Mouse (Mus musculus) liver, embryonic 11.5 days (tissue): ENCODE measurements around the gene Ptgfr. TPM values are rescaled to one million over a fixed set of nuclear protein-coding genes. Genes with fewer than 3 reads are reported as not detected.
A peak's percentile ranks its signal among the peaks of the same experiment; 100 is the strongest.

Experiments used
- ATAC-seq: fragments of 200-750 bp; cut with Nextera tagmentation; replicated peaks from 2 replicates; pipeline ENCODE4 v1.8.0; 2017; ENCODE audit warnings: moderate number of reproducible peaks, mild to moderate bottlenecking, moderate TSS enrichment, moderate library complexity; ENCODE audit not compliant: low FRiP score
- DNase-seq: peaks from one replicate; pipeline ENCODE4 v3.0.0-alpha.2; 2017; ENCODE audit warnings: low spot score
- H3K27ac ChIP-seq: fragments of 300-500 bp; sonication (generic); 2 replicates; pipeline ENCODE4 v1.5.1; 2014; ENCODE audit warnings: mild to moderate bottlenecking, low read depth, low read length, control low read depth
- H3K27me3 ChIP-seq: fragments of 300-500 bp; sonication (generic); replicated peaks from 2 replicates; pipeline ENCODE4 v1.6.1; 2014; ENCODE audit warnings: low read length, mixed read lengths; ENCODE audit not compliant: control insufficient read depth, insufficient read depth
- H3K36me3 ChIP-seq: fragments of 300-500 bp; sonication (generic); 2 replicates; pipeline ENCODE4 v1.6.1; 2014; ENCODE audit warnings: mild to moderate bottlenecking, low read length, moderate library complexity, mixed read lengths; ENCODE audit not compliant: control insufficient read depth, insufficient read depth
- H3K4me1 ChIP-seq: fragments of 300-500 bp; sonication (generic); replicated peaks from 2 replicates; pipeline ENCODE4 v1.6.1; 2014; ENCODE audit warnings: low read length, mixed read lengths; ENCODE audit not compliant: control insufficient read depth, insufficient read depth
- H3K4me2 ChIP-seq: fragments of 300-500 bp; sonication (generic); 2 replicates; pipeline ENCODE4 v1.6.1; 2014; ENCODE audit warnings: mild to moderate bottlenecking, control low read depth, moderate library complexity
- H3K4me3 ChIP-seq: fragments of 300-500 bp; sonication (generic); 2 replicates; pipeline ENCODE4 v1.5.1; 2014; ENCODE audit warnings: low read depth, low read length, control low read depth
- H3K9ac ChIP-seq: fragments of 300-500 bp; sonication (generic); 2 replicates; pipeline ENCODE4 v1.6.1; 2014; ENCODE audit warnings: low read depth, low read length, control low read depth
- H3K9me3 ChIP-seq: fragments of 300-500 bp; sonication (generic); 2 replicates; pipeline ENCODE4 v1.6.1; 2016; ENCODE audit warnings: low read length, inconsistent platforms, mixed read lengths; ENCODE audit not compliant: control insufficient read depth
- WGBS: fragments of 180-500 bp; shearing (Covaris S2); extraction: QIAGEN DNeasy Blood & Tissue Kit; methylation state at CpG from one replicate; pipeline ENCODE4 v1.1.7; 2014; 5-methylcytosine and 5-hydroxymethylcytosine counted together
- polyA plus RNA-seq: library from polyadenylated mRNA; unstranded; fragments of >200 nt; fragmentation: Nextera tagmentation; extraction: Ambion mirVana; gene quantifications from 2 replicates; pipeline ENCODE4 v1.2.1, GENCODE M21; 2014

Gene Ptgfr
- polyA plus RNA-seq, 1 experiment from 2014 or later: 0.08 TPM

DNA sequence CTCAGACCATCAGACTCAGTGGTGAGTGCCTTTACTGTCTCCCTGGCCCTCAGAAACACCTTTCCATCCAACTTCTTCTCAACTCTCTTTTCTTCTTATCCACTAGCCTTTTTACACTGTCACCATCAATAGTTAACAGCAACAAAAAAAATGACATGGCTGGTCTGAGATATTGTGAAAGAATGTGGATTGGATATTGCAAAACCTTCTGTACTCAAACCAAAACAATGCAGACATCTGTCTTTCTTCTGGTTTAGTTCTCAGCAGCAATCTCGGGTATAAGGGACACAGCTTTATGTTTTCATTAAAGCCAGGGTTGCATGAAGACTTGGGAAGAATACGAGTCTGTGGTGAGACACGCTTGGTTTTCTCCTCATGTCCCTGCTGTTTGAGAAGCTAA lies 3.3 kb upstream of the Ptgfr start:
- H3K9me3 ChIP-seq: no peaks in the 10 kb centered on the region
- no peak overlapping the region for H3K4me3 ChIP-seq
- H3K9ac ChIP-seq: no peak overlapping the region
- no peak for ATAC-seq
- no peaks in the 10 kb centered on the region for H3K36me3 ChIP-seq
- peaks cover 15% of the 10 kb centered on the region for H3K27me3 ChIP-seq
- no peak overlapping the region for H3K27ac ChIP-seq
- WGBS: 81% methylated on average over 3 of the region's 3 CpGs
- no peak overlapping the region for H3K4me2 ChIP-seq
- no peak for DNase-seq
- H3K4me1 ChIP-seq: no peaks in the 10 kb centered on the region

DNA sequence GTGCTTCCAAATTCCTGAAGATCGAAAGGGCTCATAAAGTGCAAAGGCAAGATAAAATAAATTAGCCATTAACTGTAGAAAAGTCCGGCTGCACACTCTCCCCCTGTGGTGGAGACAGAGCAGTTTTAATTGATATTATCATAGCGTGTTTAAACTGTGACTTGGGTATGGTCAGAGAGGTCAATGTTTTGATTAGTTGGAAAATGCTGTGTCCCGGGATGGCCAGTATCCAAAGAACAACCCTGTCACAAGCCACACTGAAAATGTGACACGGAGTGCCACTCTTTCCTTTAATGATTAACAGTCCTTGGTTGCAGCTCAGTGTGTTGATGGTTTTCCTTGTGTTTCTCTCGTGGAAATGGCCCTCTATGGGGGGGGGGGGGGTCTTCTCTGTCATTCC lies 942 bp upstream of the Ptgfr start:
- Histone ChIP-seq H3K9me3 (no peaks in the 10 kb centered on the region), H3K4me1 (no peaks in the 10 kb centered on the region), H3K4me2 (no peak overlapping the region), H3K27ac (no peak overlapping the region), H3K27me3 (peaks cover 15% of the 10 kb centered on the region), H3K9ac (no peak overlapping the region), H3K36me3 (no peaks in the 10 kb centered on the region), H3K4me3 (no peak overlapping the region)
- ATAC-seq: no peak
- 60% methylated on average over 6 of the region's 6 CpGs for WGBS
- DNase-seq: no peak

DNA sequence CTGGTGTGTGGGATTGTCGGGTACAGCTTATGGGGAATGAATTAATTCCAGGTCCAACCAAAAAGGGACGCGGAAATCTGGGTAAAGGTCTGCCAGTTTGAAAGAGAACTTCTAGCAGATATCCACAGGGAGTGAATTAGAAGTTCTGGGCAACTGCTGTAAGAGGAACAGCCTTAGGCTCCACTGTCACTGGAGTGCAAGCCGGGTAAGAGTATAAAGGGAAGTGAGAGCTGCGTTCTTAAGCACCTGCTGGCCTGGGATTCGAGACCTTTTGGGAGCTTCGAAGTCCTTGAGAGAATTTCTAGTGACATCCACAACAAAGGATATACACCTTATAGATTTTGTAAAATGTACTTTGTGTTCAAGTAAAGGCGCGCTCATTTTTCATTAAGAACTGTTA lies 319 bp upstream of the Ptgfr start:
- Histone ChIP-seq H3K27me3 (peaks cover 15% of the 10 kb centered on the region), H3K4me1 (no peaks in the 10 kb centered on the region), H3K4me2 (peak overlapping the region; percentile 73), H3K9ac (no peak overlapping the region), H3K4me3 (peak overlapping the region; percentile 40; the same call in 1 of the 2 replicates), H3K36me3 (no peaks in the 10 kb centered on the region), H3K27ac (no peak overlapping the region), H3K9me3 (no peaks in the 10 kb centered on the region)
- ATAC-seq (no peak), DNase-seq (no peak)
- 51% methylated on average over 9 of the region's 9 CpGs for WGBS

DNA sequence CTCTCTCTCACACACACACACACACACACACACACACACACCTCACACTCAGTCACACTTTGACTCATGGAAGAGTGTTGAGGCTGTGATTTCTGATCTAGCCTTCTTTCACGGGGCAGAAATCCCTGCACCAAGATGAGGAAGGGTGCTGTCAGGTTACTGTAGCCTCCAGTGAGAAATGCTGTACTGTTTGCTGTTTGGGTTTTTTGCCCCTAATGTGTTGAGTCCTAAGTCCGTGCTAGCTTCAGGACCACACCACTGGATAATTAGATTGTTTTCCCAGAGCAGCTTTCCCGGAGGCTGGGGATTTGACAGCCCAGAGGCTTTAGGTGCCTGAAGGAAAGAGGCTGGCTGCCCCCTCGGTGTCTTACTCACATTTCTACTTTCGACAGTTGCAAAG lies 979 bp downstream of the Ptgfr start:
- ATAC-seq: no peak
- WGBS: 9% methylated on average over 5 of the region's 5 CpGs

DNA sequence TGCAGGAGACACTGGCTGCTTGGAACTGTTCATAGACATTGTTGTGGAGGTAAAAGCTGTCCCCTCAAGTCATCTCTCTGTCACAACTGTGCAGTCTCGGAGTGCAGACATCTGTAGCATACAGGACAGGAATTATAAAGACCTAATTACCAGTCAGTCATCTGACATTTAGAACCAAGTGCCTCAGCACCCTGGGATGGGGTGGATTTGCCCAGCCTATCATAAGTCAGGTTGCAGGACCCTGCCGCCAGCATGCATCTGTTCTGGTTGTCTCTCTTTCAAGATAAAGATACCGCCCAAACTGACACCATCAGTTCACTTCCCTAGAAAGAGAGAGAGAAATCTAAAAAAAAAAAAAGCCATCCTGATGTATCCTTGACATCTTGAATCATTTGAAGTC lies 1.6 kb downstream of the Ptgfr start:
- no peaks in the 10 kb centered on the region for H3K36me3 ChIP-seq
- no peaks in the 10 kb centered on the region for H3K4me1 ChIP-seq
- no peak overlapping the region for H3K4me2 ChIP-seq
- DNase-seq: no peak
- H3K27me3 ChIP-seq: peaks cover 15% of the 10 kb centered on the region
- no peak overlapping the region for H3K9ac ChIP-seq
- 53% methylated on average over 3 of the region's 3 CpGs for WGBS
- H3K27ac ChIP-seq: no peak overlapping the region
- no peak for ATAC-seq
- H3K4me3 ChIP-seq: no peak overlapping the region
- H3K9me3 ChIP-seq: no peaks in the 10 kb centered on the region

More for the DNA sequence above, 979 bp downstream of the Ptgfr start:
- H3K9me3 ChIP-seq: no peaks in the 10 kb centered on the region
- no peak overlapping the region for H3K4me3 ChIP-seq
- no peaks in the 10 kb centered on the region for H3K4me1 ChIP-seq
- H3K36me3 ChIP-seq: no peaks in the 10 kb centered on the region
- peak overlapping the region; percentile 73 for H3K4me2 ChIP-seq
- no peak overlapping the region for H3K27ac ChIP-seq
- no peak overlapping the region for H3K9ac ChIP-seq
- DNase-seq: no peak
- peaks cover 15% of the 10 kb centered on the region for H3K27me3 ChIP-seq

DNA sequence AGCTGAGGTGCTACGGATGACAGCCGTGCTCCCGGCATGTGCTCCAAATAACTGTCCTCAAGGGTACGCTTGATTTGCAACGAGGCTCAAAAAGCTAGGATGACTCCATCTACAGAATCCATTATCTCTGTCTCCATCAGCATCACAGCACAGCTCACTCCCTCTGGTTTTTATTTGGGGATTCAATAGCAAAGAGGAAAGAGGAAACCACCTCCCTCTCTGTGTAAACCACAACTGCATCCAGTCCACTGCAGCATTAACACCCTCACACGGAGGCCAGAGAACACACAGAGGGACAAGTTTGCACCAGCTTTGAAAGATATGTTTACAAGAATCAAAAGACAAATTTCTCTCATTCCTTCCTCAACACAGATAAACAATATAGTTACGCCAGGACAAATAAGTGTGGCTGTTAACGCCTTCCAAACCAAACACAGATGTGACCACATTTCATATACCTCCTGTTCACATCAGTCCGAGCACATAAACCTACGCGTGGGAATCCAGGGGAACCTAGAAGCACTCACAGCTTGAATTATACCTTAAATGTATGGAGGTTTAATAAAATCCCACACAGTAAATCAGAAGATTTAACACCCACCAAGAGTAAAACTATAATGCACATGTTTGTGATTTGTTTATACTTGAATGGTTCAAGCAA lies 9.3 kb downstream of the Ptgfr start:
- ATAC-seq: no peak
- WGBS: 74% methylated on average over 11 of the region's 11 CpGs
- Histone ChIP-seq H3K4me2 (no peak overlapping the region), H3K36me3 (no peaks in the 10 kb centered on the region), H3K27me3 (no peaks in the 10 kb centered on the region), H3K9me3 (no peaks in the 10 kb centered on the region), H3K9ac (no peak overlapping the region), H3K4me3 (no peak overlapping the region), H3K27ac (no peak overlapping the region), H3K4me1 (no peaks in the 10 kb centered on the region)
- no peak for DNase-seq

DNA sequence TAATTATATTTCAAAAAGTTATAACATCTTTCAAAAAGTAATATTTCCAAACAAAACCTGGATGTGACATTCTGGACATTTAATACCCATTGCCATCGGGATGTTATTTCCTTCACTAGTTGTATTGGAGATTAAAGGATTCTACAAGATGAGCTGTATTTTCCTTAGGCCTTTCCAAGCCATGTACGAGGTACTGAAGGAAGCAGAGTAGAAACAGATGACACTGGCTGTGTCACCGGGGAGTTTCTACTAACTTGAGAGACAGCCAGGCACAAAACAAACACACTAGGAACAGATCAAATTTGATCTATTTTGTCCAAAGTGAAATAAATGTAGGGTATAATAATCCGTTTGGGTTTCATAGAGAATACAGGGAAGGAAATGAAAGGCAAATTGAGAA lies 17.6 kb downstream of the Ptgfr start:
- Histone ChIP-seq H3K36me3 (no peaks in the 10 kb centered on the region), H3K9me3 (no peaks in the 10 kb centered on the region), H3K4me1 (no peaks in the 10 kb centered on the region), H3K4me3 (no peak overlapping the region), H3K4me2 (no peak overlapping the region), H3K27me3 (no peaks in the 10 kb centered on the region), H3K27ac (no peak overlapping the region), H3K9ac (no peak overlapping the region)
- ATAC-seq (no peak), DNase-seq (no peak)
- 79% methylated on average over 4 of the region's 4 CpGs for WGBS

DNA sequence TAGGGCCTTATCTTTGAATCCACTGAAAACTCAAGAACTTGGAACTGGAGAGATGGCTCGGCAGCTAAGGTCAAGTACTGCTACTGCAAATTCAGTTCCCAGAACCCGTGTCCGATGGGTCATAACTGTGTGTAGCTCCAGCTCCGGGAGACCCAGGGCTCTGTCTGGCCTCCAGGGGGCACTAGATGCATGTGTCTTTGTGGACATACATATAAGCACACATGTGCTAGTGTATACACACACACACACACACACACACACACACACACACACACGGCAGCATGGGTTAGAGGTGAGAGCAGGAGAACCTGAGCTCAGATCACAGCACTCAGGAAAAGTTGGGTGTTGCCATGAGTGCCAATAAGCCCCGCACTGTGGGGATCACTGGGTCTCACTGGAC lies 19.2 kb downstream of the Ptgfr start:
- DNase-seq (no peak), ATAC-seq (no peak)
- no peak overlapping the region for H3K9ac ChIP-seq

DNA sequence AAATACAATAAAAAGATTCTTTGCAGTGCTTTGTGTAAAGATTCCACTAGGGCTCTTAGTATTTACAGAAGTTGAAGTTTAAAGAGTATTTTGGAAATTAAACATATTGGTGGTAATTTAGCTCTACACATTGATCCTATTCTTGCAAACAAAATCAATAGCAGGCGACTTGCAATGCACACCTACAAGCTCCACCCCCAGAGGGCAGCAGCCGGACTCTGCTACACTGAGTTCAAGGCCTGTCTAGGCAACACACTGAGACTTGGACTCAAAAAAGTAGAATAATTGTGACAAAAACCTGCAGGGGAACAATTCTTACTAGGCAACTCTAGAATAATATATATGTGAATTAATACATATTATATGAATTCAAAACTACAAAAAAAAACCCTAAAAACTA lies 28.8 kb downstream of the Ptgfr start:
- no peaks in the 10 kb centered on the region for H3K4me1 ChIP-seq
- DNase-seq: no peak
- H3K27ac ChIP-seq: no peak overlapping the region
- H3K9ac ChIP-seq: no peak overlapping the region
- H3K9me3 ChIP-seq: no peaks in the 10 kb centered on the region
- no peaks in the 10 kb centered on the region for H3K36me3 ChIP-seq
- H3K4me3 ChIP-seq: no peak overlapping the region
- no peak for ATAC-seq
- WGBS: 58% methylated on average over 2 of the region's 2 CpGs
- H3K4me2 ChIP-seq: no peak overlapping the region
- H3K27me3 ChIP-seq: no peaks in the 10 kb centered on the region

More for the DNA sequence above, 19.2 kb downstream of the Ptgfr start:
- no peaks in the 10 kb centered on the region for H3K9me3 ChIP-seq
- no peak overlapping the region for H3K4me3 ChIP-seq
- no peak overlapping the region for H3K4me2 ChIP-seq
- no peak overlapping the region for H3K27ac ChIP-seq
- H3K36me3 ChIP-seq: no peaks in the 10 kb centered on the region
- H3K27me3 ChIP-seq: no peaks in the 10 kb centered on the region
- 83% methylated on average over 6 of the region's 6 CpGs for WGBS
- H3K4me1 ChIP-seq: no peaks in the 10 kb centered on the region
